Mouse (Mus musculus) brain, adult 2 months (tissue): ENCODE data around the gene Gm10666.
"Not testable (repeated sequence)": the region's sequence is repeated elsewhere in the genome, so short reads cannot be mapped to it uniquely, and the experiment has no call there.

Source experiments
- DNase-seq: peaks from one replicate; pipeline ENCODE4 v3.0.0; 2011; ENCODE audit warnings: low read depth, low spot score

The Gm10666 gene

GRCm38 (mm10) chr7:22134641-22135040, at the start of gene Gm10666:
Gm10666 (minus strand) TSS chr7:22134741.
- DNase-seq: not testable (repeated sequence)

- DNase-seq: not testable (repeated sequence)
Observed at GRCm38 (mm10) chr7:22163935-22164334, 29.4 kb upstream of the Gm10666 start, which contains the start of gene Vmn1r142. Vmn1r142 (minus strand) TSS chr7:22164035.

GRCm38 (mm10) chr7:22118145-22118544, 16.4 kb downstream of the Gm10666 start, which contains the start of gene Gm16451:
Gm16451 (minus strand) TSS chr7:22118245.
- DNase-seq: not testable (repeated sequence)
